Mouse (Mus musculus) embryonic facial prominence, embryonic 15.5 days (tissue): ENCODE results near the gene Tnc. TPM values are rescaled to one million over a fixed set of nuclear protein-coding genes. Genes with fewer than 3 reads are reported as not detected.

ENCODE experiments used
- ATAC-seq: fragments of 200-750 bp; cut with Nextera tagmentation; 2 replicates; pipeline ENCODE4 v1.8.0; 2017; ENCODE audit warnings: low read depth, moderate TSS enrichment; ENCODE audit not compliant: insufficient number of reproducible peaks, low FRiP score, low TSS enrichment
- H3K27ac ChIP-seq: fragments of 300-500 bp; sonication (generic); replicated peaks from 2 replicates; pipeline ENCODE4 v1.5.1; 2015; ENCODE audit warnings: mild to moderate bottlenecking, inconsistent platforms
- H3K27me3 ChIP-seq: fragments of 300-500 bp; sonication (generic); 2 replicates; pipeline ENCODE4 v1.6.1; 2015; ENCODE audit warnings: inconsistent platforms
- H3K36me3 ChIP-seq: fragments of 300-500 bp; sonication (generic); 2 replicates; pipeline ENCODE4 v1.6.1; 2015; ENCODE audit warnings: mild to moderate bottlenecking, inconsistent platforms
- H3K4me1 ChIP-seq: fragments of 300-500 bp; sonication (generic); 2 replicates; pipeline ENCODE4 v1.6.1; 2015; ENCODE audit warnings: inconsistent platforms
- H3K4me2 ChIP-seq: fragments of 300-500 bp; sonication (generic); replicated peaks from 2 replicates; pipeline ENCODE4 v1.6.1; 2015; ENCODE audit warnings: mild to moderate bottlenecking, inconsistent platforms
- H3K4me3 ChIP-seq: fragments of 300-500 bp; sonication (generic); replicated peaks from 2 replicates; pipeline ENCODE4 v1.5.1; 2015; ENCODE audit warnings: mild to moderate bottlenecking, inconsistent platforms
- H3K9ac ChIP-seq: fragments of 300-500 bp; sonication (generic); 2 replicates; pipeline ENCODE4 v1.6.1; 2015; ENCODE audit warnings: inconsistent platforms
- H3K9me3 ChIP-seq: fragments of 300-500 bp; sonication (generic); replicated peaks from 2 replicates; pipeline ENCODE4 v1.6.1; 2016; ENCODE audit warnings: inconsistent platforms
- WGBS: fragments of 180-500 bp; shearing (Covaris S2); methylation state at CpG from one replicate; pipeline ENCODE4 v1.1.7; 2015; 5-methylcytosine and 5-hydroxymethylcytosine counted together
- polyA plus RNA-seq: library from polyadenylated mRNA; unstranded; fragments of >200 nt; fragmentation: Nextera tagmentation; extraction: Ambion mirVana; gene quantifications from 2 replicates; pipeline ENCODE4 v1.2.1, GENCODE M21; 2015

The Tnc gene
- polyA plus RNA-seq, 1 experiment from 2014 or later = 63.5 TPM

DNA sequence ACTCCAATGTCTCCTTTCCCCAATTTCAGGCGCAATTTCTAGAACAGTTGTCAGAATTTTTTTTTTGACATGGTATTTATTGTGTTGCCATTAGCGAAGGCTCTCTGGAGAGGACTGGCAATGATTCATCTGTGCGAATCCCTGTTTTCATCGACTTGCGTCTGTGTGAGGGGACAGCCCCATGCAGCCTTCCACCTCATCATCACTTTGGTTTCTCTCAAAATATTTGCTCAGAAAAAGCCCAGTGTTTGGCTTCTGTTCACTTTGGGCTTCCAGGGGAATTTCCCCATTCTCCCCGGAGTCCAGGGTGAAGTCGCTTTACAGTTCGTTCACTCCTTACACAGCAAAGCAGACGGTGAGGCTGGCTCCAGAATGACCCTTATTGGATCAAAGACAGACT, 111.5 kb downstream of the Tnc start:
- Histone ChIP-seq H3K4me3 (no peak overlapping the region), H3K4me1 (no peaks in the 10 kb centered on the region), H3K27me3 (no peaks in the 10 kb centered on the region; the same call in 1 of the 2 replicates), H3K9me3 (no peaks in the 10 kb centered on the region), H3K27ac (no peak overlapping the region), H3K9ac (no peak overlapping the region), H3K4me2 (no peak overlapping the region), H3K36me3 (no peaks in the 10 kb centered on the region)
- ATAC-seq = no peak
- WGBS = 75% methylated on average over 9 of the region's 9 CpGs

DNA sequence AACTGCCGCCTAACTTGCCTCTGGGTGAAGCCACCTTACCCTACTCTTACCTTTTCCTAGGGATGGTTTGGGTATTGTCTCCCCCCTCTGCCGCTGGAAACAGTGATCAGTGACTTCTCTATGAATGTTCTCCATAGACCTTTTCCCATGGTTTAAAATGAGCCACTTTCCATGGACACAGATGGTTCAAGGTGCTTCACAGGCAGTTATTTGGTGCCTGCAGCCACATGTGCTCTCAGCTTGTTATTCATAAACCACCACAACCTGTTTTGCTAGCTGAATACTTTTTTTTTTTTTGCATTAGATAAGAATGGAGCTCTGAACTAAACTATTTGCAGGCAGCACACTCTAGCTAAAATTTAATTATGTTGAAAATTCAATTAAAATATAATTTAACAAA, 116.0 kb downstream of the Tnc start:
- 81% methylated on average over 2 of the region's 2 CpGs for WGBS

DNA sequence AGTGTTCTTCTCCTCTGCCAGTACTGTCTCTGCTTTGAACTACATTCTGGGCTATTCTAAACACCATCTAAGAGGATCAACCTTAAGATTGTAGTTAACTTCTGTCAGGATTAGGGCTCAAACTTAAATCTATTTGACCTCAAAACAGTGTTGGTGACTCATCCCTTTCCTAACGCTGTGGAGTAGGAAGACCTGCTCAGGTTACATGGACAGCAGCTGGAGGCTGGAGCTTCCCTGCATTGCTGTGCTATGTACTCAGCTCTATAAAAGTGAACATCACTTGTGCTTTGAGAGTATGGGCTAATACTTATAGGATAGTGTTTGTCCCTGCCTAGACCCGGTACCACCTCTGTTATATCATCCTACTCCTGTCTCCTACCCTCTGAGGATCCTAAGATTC, 117.3 kb downstream of the Tnc start:
- Histone ChIP-seq H3K36me3 (no peaks in the 10 kb centered on the region), H3K9me3 (no peaks in the 10 kb centered on the region), H3K27me3 (no peaks in the 10 kb centered on the region), H3K4me3 (no peak overlapping the region), H3K9ac (no peak overlapping the region), H3K4me1 (no peaks in the 10 kb centered on the region), H3K27ac (no peak overlapping the region), H3K4me2 (no peak overlapping the region)
- no peak for ATAC-seq
- 37% methylated on average over 2 of the region's 2 CpGs for WGBS

More for the DNA sequence above, 116.0 kb downstream of the Tnc start:
- ATAC-seq = no peak
- no peaks in the 10 kb centered on the region for H3K36me3 ChIP-seq
- H3K9ac ChIP-seq = no peak overlapping the region
- no peak overlapping the region for H3K4me3 ChIP-seq
- H3K27me3 ChIP-seq = no peaks in the 10 kb centered on the region
- no peaks in the 10 kb centered on the region for H3K4me1 ChIP-seq
- H3K27ac ChIP-seq = no peak overlapping the region
- H3K4me2 ChIP-seq = no peak overlapping the region
- H3K9me3 ChIP-seq = no peaks in the 10 kb centered on the region

DNA sequence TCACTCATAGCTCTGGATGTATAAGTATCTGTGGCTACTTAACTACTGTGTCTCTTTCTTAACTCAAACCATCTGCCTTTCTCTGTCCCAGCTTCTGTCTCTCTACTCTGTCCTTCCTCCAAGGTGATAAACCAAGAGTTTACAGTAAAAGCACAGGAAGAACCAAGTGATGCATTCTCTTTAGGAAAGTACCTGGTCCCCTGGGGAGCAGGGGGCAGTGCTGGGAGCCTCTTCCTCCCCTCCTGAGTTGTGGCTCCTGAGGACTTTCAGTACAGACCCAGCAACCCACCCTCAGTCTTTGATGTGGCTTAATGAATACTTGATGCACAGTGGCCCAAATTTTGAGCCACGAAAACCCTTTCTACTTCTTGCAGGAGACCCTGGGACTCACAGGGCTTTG, 118.6 kb downstream of the Tnc start:
- no peaks in the 10 kb centered on the region for H3K9me3 ChIP-seq
- H3K9ac ChIP-seq = no peak overlapping the region
- no peak overlapping the region for H3K4me2 ChIP-seq
- no peaks in the 10 kb centered on the region for H3K4me1 ChIP-seq
- 56% methylated on average over 1 of the region's 1 CpGs for WGBS
- H3K36me3 ChIP-seq = no peaks in the 10 kb centered on the region
- ATAC-seq = no peak
- no peaks in the 10 kb centered on the region for H3K27me3 ChIP-seq
- H3K4me3 ChIP-seq = no peak overlapping the region
- H3K27ac ChIP-seq = no peak overlapping the region

DNA sequence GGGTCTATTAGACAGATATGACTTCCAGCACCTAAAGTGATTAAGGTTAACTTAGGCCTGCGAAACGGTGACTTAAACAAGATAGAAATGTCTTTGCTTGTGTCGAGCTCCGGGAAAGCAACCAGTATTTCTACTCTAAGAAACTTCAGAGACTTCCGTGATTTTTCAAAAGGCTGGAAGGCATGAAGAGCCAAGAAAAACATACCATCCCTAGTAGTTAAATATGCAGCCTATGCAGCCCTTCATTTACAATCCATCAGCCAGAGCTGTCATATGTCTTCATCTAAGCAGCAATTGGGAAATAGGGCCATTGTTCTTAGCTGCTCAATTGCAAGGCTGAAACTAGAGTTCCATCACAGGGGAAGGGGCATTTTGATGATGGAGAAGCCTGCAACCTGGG, 129.6 kb downstream of the Tnc start:
- H3K36me3 ChIP-seq = no peaks in the 10 kb centered on the region
- H3K9me3 ChIP-seq = no peaks in the 10 kb centered on the region
- no peaks in the 10 kb centered on the region for H3K27me3 ChIP-seq
- no peak overlapping the region for H3K4me3 ChIP-seq
- 61% methylated on average over 5 of the region's 5 CpGs for WGBS
- H3K27ac ChIP-seq = no peak overlapping the region
- H3K4me1 ChIP-seq = no peaks in the 10 kb centered on the region
- no peak overlapping the region for H3K4me2 ChIP-seq
- H3K9ac ChIP-seq = no peak overlapping the region
- ATAC-seq = no peak

DNA sequence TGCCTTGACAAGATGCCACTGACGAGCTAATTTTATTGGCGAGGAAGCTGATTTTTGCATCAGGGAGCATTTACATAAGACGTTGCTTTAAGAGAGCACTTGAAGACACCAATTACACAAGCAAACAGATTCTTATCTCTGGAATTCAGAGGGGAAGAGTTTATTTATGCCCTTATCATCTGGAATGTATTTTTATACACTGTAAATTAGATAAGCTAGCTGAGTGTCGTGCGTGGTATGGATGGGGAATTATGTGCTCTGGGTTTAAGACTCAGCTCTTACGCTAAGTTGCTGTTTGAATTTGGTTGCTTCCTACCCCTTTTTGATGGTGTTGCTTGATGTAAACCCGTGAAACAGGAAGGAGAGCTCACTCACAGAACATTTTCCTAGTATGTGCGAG, 130.1 kb downstream of the Tnc start:
- Histone ChIP-seq H3K27ac (no peak overlapping the region), H3K9ac (no peak overlapping the region), H3K9me3 (no peaks in the 10 kb centered on the region), H3K36me3 (no peaks in the 10 kb centered on the region), H3K4me2 (no peak overlapping the region), H3K4me1 (no peaks in the 10 kb centered on the region), H3K4me3 (no peak overlapping the region), H3K27me3 (no peaks in the 10 kb centered on the region)
- 54% methylated on average over 8 of the region's 8 CpGs for WGBS
- ATAC-seq = no peak

DNA sequence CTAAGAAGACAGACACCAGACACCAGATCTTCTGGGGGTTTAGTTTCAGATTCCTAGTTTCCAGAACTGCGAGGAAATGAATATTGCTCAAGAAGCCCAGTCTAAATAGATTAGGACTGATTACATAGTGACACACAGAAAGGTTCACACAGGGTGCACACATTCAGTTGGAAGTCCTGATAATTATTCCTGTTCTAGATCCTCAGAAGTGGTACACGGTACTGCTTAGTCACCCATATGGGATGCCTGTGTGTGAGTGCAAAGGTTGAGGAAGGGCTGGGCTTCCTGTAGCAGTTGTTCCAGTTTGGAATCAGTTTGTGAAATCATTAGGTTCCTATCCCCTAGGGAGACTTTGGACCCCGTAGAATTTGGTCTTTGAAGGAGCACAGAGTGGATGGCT, 130.5 kb downstream of the Tnc start:
- Histone ChIP-seq H3K4me2 (no peak overlapping the region), H3K4me1 (no peaks in the 10 kb centered on the region), H3K9ac (no peak overlapping the region), H3K9me3 (no peaks in the 10 kb centered on the region), H3K4me3 (no peak overlapping the region), H3K36me3 (no peaks in the 10 kb centered on the region), H3K27me3 (no peaks in the 10 kb centered on the region), H3K27ac (no peak overlapping the region)
- ATAC-seq = no peak
- 63% methylated on average over 3 of the region's 3 CpGs for WGBS

Other genes with a start within 250 kb of the Tnc start
- not detected in 2 replicates for gene Tnfsf8, start 185.7 kb downstream of the Tnc start, polyA plus RNA-seq